Mouse (Mus musculus) regulatory T cell (primary cell): ENCODE data around the gene Prdm15.

Experiments used
- in situ Hi-C: fragments of 300-600 bp; cut with MboI, MseI; formaldehyde crosslinking; loops from one replicate; pipeline ENCODE4 v1.15.1; 2025; ENCODE audit warnings: high pct_unique_total_duplicates

Gene Prdm15

DNA sequence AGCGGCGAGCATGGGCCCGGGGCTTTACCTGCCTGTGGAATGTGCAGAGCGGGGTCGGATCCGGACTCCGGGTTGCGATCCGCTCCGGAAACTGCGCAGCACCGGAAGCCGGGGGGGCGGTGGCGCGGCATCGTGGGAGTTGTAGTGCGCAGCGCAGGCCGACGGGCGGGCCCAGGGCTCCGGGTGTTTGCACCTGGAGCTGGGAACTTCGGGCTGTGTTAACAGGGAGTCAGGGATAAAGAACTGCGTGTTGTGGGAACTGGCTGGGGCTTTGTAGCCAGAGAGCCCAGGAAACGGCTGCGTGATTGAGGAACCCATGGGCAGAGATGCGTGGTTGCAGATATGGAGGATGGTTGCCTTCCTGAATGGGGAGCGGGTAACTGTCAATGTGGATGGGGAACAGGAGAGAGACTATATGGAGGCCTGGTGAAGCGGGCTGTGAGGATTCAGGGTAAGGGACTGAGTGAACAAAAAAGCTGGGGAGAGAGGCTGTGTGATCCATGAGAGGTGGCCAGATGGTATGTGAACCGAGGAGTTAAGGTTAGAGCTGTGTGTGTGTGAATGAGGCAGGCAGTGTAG is at the start of gene Prdm15:
Prdm15 (minus strand) TSS at position 110 of the 579 bp plus-strand sequence.
- in situ Hi-C loops: no loop called here

DNA sequence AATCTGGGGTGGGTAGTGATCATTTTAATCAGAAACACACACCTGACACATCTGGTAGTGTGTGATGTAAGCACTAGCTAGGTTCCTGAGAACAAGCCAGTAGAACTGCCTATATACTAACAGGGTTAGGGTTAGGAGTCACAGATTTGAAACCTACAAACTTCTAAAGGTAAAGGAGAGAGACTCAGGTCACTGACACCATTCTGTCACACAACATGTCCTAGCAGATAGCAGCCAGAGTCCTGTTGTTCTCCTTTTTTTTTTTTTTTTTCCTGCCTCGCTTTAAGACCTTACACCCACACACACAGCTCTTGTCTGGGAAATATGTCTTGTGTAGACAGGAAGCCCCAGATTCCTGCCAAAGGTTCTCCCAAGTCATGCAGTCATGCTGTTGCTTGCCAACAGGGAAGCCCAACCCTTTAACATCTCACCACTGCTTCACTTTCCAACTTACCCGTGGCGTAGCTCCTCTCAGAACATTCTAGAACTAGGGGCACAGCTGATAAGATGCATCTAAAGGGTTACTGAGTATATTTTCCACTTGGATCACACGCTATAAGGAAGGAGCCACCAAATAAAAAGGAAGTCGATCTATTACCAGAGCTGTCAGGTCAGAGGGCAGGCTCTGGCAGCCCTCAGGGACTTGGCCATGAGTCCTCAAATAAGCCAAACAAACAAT is 45.8 kb upstream of the Prdm15 start:
- in situ Hi-C loops: no loop called here

DNA sequence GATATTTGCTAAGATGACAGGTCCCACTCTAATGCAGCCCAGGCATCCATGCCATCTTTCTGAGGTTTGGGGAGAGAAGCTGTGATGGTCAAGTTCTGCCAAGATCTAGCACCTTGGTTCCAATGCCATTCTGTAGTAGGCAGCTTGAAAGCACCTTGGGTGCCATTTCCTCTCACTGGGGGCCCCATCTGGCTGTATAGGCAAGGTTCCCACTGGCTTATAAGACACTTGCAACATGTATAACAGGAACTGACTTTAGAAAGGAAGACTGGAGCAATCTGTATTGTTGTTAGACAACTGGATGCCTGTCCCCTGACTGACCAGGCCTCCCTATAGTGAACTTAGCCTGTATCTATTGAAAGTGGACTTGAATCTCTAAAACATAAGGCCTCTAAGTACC is 36.1 kb upstream of the Prdm15 start:
- in situ Hi-C loops: no loop called here

DNA sequence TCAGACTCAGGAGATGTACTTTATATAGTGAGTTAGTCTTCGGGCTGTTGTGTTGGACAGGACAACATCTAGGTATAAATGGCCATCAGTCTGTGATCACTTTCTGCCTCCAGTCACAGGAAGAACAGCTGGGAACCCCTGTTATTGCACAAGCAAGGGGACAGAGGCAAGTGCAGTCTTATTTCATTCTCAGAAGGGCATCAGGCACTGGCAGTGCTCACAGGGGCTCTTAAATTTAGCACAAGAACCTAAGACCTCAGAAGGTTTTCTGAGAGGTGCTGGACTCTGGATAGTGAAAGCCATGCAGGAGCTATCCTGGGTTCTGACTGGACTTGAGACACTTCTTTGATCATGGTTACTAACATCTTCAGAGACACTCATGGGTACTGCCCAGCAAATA is 32.0 kb upstream of the Prdm15 start:
- in situ Hi-C loops: no loop called here

DNA sequence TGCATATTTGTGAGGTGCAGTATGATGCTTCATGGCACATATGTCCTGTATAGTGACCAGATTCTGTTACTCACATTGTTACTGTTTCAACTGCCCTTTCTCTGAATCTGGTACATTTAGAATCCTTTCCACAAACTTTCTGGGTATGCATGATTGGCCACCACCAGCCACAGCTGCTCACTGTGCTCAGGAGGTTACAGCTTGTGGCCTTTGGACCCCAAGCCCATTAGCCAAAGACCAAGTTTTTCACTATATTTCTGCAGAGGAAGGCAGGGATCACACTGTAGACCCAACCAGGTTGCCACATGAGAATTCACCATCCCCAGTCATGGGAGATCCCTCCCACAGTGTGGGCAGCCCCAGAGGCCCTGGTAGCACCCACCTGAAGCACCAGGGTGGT is 31.2 kb upstream of the Prdm15 start:
- in situ Hi-C loops: no loop called here

DNA sequence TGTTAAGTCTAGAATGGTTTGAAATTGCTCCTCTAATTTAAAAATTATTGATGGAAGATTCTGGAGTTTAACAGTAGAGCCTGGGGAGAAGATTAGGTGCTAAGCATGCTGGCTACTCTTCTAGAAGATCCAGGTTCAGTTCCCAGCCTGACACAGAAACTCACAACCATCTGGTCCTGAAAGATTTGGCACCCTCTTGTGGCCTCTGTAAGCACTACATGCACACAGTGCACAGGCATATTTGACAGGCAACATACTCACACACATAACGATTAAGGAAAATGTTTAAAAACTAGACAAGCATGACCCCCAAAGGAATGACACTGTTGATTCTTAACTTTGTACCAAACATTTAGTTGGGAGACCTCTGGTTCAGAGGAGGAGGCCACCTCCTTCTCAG is 27.5 kb upstream of the Prdm15 start:
- in situ Hi-C loops: no loop called here

DNA sequence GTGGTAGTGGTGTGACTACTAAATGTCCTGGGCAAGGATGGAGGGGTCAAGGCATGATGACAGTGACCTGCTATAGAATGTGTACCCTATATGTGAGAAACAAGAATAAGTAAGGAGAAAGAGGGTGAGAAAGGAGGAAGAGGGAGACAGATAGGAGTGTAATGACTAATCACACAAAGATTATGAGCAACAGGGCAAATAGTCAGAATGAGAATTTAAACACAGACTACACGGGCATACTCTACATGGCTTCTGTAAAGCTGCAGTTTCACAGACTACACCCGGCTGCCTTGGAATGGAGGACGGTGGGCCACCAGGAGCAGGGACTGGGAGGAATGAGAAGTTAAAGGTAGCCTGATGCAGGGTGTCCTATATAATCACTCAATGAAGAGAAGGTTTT is 25.9 kb upstream of the Prdm15 start:
- in situ Hi-C loops: no loop called here

DNA sequence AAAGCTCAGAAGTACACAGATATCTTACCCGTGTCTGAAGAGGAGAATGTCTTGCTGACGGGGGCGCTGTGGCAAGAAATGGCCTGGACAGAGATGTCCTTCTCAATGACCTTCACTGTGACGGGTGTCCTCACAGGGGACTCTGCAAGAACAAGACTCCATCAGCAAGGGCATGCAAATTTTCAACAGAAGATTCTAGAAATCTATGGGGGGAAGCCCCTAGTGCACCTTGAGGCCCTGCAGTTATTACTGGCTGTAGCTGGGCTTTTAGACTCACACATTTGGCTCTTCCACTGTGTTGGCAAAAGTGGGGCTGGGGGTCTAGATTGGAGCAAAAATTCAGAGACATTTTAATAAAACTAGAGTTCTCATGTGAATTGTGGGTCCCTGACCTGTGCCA is 23.5 kb upstream of the Prdm15 start:
- in situ Hi-C loops: no loop called here

DNA sequence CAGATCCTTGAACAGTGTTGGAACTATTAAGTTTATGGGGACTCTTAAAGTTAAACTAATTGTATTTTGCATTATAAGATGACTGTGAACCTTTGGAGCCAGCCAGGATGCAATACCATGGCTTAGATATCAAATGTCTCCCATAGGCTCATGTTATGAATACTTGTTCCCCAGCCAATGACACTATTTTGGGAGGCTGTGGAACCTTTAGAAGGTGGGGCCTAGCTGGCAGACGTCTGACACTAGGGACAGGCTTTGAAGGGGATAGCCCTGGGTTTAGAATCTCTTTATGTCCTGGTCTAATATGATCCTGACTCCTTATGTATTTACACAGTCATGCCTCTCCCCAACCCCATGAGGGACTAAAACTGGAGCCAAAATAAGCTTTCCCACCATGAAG is 22.7 kb upstream of the Prdm15 start:
- in situ Hi-C loops: no loop called here

DNA sequence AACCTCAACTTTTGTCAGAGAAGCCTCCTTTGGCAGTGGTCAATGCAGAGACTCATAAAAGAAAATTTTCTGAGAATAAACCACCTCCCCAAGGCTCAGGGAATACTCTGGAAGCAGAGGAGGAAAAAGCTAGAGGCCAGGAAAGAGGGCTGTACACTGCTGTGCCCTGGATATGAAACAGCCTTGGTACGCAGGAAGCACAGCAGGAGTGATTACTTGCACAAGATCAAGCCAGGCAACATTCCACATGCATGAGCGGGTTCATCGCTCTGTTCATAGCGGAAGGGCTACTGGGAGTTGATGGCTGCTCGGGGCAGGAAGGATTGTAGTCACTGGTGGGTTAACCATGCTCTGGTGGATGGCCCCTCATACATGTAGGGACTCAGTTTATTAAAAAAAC is 21.0 kb upstream of the Prdm15 start:
- in situ Hi-C loops: no loop called here

DNA sequence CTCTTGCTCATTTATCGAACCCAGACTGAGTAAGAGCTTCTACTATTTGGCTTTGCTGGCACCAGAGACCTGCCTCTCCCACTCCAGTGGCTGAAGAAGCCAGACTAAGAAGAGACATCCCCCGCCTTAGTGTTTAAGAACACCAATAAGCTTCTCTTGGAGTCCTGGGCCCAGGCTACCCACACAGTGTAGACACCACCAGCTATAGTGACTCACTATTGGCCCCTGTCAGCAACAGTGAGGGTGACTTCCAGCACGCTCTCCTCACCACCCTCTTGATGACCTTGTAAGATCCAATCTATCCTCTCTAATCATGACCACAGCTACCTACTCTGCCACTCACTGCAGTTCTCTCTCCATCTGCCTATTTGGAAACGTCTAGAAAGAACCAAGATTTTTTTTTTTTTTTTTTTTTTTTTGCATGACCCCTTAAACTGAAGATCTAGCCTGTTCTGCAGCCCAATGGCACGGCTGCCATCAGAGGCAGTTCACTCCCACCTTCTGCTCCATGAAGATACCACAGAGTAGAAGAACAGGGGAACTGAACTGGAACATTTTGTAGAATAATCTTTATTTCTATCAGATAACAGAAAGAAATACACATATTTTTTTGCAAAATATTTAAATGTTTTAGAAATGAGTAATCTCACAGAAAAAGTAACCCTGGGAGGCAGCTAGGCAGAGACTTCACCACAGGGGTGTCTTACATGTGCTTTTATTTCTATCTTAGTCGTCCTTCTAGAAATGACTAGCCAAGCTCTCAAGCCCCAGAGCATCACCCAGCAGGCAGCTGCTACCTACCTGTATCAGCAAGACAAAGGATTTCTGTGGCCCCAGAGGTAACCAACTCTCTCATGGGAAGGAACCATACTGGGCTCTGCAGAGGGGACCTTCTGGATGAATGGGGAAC is 17.8 kb upstream of the Prdm15 start:
- in situ Hi-C loops: no loop called here

DNA sequence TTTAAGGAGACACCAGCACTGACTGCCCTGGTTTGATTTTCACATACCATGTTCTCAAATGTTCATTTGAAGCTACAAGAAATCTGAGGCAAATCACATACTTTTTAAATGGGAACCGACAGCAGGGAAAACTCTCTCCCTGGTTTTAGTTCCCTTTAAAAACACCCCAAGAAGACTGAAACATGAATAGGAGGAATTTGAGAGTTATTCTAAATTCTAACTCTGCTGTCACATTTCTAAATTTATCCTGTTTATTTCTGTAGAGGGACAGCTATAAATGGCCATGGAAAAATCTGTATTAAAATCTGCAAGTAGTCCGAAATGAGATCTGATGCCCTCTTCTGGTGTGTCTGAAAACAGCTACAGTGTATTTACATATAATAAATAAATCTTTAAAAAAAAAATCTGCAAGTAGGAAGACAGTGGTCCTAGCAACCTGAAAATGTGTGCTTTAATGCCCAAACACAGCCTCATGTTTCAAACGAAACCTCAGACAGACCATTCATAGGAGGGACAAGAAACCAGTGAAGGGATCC is 12.3 kb upstream of the Prdm15 start:
- in situ Hi-C loops: no loop called here

DNA sequence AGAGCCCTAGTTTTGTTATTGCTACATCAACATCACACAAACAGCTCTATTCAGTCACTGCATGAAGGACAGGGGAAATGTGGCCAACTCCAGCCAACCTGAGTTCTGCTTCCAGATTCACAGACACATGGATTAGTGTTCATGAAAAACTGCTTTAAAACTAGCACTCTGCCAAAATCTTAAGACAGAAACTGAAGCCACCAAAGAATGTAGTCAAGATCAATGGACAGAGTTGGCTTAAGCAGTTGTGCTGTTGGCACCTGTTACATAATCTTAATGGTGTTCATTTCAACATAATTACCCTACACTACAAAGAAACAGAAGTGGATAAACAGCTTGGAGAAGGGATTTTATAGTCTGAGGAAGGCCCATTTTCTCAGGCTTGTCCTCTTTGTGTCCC is 4.4 kb upstream of the Prdm15 start:
- in situ Hi-C loops: no loop called here

DNA sequence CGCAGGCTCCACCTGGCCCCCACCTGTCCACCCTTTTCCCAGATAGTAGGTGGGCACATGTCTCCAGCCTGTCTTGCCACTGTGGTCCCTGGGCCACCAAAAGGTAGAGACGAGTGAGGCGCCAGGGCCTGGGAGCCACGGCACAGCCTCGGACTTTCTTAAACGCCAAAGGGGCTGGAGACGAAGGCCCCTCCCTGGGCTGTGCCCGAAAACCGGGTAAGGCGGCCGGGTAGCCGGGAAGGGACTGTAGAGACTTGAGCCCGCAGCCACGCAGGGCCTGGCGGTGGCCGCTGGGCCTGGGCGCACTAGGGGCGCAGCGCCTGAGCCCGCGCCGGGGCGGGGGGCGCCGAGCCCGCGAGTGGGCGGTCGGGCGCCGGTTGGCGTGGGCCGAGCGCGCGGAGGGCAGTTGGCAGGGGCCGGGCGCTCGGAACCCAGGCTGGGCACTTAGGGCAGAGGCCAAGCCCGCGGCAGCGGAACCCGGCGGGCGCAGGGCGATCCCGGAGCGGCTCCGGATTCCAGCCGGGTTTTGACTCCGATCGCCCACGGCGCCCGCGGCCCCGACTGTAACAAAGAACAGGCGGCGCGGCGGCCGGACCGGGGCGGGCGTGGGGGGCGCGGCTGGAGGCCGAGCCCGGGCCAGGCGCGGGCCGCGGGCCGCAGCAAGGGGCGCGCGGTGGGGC is 449 bp downstream of the Prdm15 start:
- in situ Hi-C loops: no loop called here

DNA sequence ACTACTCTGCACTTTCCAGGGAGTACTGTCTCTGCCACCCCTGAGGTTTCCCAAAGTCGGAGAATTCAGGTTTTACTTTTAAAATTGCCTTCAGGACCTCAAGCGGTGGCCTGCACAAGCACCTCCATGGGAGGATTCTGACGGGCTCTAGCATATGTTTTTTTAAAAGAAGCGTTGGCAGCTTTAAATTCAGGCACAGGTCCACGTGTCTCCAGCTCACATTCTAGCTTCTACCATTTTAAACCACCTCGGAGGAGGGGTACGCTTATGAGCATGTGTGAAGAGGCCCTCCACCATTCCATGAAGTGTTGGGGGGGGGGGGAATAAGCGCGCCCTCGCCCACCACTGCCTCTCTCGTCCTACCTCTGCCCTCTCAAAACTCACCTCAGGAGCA is 986 bp downstream of the Prdm15 start:
- in situ Hi-C loops: no loop called here

DNA sequence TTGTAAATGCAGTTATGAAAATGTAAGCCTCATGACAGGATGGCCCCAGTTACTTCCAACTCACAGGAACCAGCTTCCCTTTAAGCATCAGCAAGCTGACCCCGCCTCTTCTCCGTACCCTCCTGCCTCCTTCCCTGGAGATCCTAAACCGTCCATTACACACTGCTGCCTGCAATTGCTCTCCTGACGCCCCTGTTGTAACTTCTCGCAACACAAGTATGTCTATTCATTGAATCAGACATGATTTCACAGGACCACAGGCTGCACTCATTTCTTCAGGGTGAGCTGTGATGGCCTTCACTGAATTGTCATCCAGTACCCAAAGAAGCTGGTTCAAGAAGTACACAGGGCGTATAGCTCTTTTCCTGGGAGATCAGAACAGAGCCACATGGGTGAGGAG is 2.8 kb downstream of the Prdm15 start:
- in situ Hi-C loops: no loop called here

DNA sequence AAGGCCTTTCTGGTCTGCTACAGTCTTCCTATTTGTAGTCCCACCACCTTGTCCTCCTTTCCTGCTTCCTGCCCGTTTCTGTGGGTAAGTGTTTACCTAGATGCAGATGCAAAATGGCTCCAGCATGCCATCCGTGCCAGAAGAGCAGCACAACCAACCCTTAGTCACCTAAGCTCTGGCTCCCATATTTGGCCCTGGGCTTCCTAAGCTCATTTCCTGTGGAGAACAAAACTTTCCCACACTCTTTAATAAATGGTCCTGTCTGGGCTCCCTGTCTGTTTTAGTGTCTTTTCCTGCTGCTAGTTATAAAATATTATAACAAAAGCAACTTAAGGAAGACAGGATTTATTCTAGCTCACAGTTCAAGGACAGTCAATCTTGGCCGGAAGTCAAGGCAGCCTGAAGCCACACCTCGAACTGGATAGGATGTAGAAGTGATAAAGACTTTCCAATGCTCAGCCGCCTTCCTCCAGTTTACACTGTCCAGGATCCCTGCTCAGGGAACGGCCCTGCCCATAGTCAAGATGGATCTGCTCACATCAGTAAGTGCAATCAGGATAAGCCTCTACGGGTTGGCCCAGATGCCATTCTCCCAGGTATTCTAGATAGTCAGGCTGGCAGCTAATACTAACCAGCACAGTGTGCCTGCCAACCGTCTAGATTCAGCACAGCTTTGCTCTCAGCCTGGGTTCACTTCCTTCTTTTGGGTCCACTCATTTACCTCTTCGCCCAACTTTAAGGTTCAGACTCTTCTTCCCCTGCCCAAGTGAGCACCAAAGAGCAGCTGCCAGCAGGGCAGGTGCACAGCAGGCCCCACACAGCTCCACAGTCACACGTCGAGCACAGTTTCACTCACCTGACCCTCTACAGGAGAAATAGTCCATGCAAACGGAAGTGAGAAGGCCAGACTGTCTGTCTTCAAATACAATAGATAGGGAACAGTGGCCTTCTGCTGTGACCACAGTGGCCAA is 6.4 kb downstream of the Prdm15 start:
- in situ Hi-C loops: no loop called here

DNA sequence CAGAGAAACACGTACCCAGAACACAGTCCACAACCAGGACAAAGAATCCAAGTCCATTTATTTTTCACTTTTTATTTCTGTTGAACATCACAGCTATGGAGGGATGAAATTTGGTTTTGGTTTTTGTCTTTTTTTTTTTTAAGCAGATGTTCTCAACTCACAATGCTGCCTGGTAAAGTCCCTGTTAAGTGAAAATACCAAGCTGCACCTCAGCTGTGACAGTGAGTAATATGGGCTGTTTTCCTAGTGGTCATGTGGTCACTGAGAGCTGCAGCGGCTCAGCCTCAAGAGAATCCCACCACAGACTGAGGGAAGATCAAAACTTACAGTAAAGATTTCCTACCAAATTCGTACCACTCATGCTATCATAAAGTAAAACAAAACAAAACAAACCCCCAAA is 19.5 kb downstream of the Prdm15 start:
- in situ Hi-C loops: no loop called here

DNA sequence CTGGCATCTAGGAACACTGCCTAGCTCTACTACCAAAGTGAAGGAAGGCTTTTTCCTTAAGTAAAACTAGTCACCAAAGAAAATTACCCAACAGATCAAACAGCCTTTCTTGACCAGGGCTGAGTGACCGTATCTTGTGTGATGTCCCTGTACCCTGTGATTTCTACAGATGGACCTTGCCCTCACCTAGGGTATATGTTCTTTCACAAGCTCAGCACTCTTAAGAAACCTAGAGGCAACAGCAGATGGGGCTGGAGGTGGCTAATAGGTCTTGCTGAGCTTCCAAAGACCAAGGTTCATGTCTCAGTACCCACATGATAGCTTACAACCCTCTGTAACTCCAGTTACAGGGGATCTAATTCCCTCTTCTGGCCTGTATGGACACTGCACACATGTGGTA is 23.4 kb downstream of the Prdm15 start:
- in situ Hi-C loops: no loop called here

DNA sequence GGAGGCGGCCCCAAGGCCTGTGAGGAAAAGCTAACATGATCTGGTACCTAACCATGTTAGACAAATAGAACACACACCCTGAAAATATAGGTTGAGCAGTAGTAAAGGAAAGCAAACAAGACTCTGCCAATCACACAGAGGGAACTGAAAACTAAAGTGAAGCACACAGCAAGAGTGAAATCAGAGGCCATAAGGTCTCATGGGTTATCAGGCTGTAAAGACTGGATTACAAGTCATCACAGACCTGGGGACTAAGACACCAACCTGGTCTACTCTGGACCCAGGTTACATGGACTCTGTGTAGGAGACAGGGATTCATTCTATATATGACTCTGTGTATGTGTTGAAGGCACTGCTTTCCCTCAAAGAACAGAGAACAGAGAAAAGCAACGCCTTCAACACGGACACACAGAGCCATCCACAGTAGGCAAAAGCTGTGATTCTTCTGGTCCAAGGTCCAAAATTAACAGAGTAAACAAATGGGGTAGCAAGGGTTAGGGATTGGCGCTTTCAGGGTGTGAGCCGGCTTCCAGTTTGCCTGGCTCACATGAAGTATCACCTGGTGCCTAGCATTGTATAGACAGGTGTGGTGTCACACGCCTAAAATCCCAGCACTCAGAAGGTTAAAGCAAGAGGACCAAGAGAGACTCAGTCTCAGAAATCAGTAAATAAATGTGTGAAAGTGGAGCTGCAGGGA is 28.2 kb downstream of the Prdm15 start:
- in situ Hi-C loops: no loop called here
